Mouse (Mus musculus) adrenal gland, adult (tissue): ENCODE results near the gene Zfp691.

Experiments
- DNase-seq, 2 experiments: peaks; one replicate each; pipeline ENCODE4 v3.0.0; 2022 to 2023; ENCODE audit warnings: low spot score in 1 of 2; ENCODE audit not compliant: inconsistent age in 2 of 2

The Zfp691 gene

GRCm38 (mm10) chr4:119172919-119173650 is 910 bp downstream of the Zfp691 start:
- DNase-seq, result no peak

GRCm38 (mm10) chr4:119167663-119168062 is 6.3 kb downstream of the Zfp691 start:
- DNase-seq, result peak; percentile 80 to 95

- DNase-seq, result no peak
Measured at GRCm38 (mm10) chr4:119167068-119167467, 6.9 kb downstream of the Zfp691 start.

GRCm38 (mm10) chr4:119165916-119166315 is 8.1 kb downstream of the Zfp691 start:
- peak in 1 of 2 experiments; percentile 58 for DNase-seq

GRCm38 (mm10) chr4:119162990-119163389 is 11.0 kb downstream of the Zfp691 start:
- peak in 1 of 2 experiments; percentile 27 for DNase-seq

- DNase-seq, result no peak
Measured at GRCm38 (mm10) chr4:119161358-119161757, 12.6 kb downstream of the Zfp691 start.

- DNase-seq, result no peak
Measured at GRCm38 (mm10) chr4:119157891-119158290, 16.1 kb downstream of the Zfp691 start.

- DNase-seq, result peak; percentile 61 to 90
Measured at GRCm38 (mm10) chr4:119157186-119157585, 16.8 kb downstream of the Zfp691 start.

GRCm38 (mm10) chr4:119148741-119149140 is 25.3 kb downstream of the Zfp691 start:
- no peak for DNase-seq

GRCm38 (mm10) chr4:119147347-119147746 is 26.6 kb downstream of the Zfp691 start:
- no peak for DNase-seq

GRCm38 (mm10) chr4:119146816-119147215 is 27.2 kb downstream of the Zfp691 start:
- DNase-seq, result peak; percentile 58 to 84

GRCm38 (mm10) chr4:119142230-119142871 is 31.6 kb downstream of the Zfp691 start:
- peak; percentile 62 to 81 for DNase-seq

GRCm38 (mm10) chr4:119141191-119141590 is 32.8 kb downstream of the Zfp691 start:
- DNase-seq, result no peak

- DNase-seq, result peak; percentile 34 to 73
Measured at GRCm38 (mm10) chr4:119140126-119140525, 33.9 kb downstream of the Zfp691 start.

GRCm38 (mm10) chr4:119138776-119139175 is 35.2 kb downstream of the Zfp691 start:
- no peak for DNase-seq

GRCm38 (mm10) chr4:119138171-119138570 is 35.8 kb downstream of the Zfp691 start:
- peak; percentile 78 to 85 for DNase-seq

- no peak for DNase-seq
Measured at GRCm38 (mm10) chr4:119137313-119137712, 36.7 kb downstream of the Zfp691 start.

- DNase-seq, result no peak
Measured at GRCm38 (mm10) chr4:119133860-119134259, 40.1 kb downstream of the Zfp691 start.

GRCm38 (mm10) chr4:119133306-119133705 is 40.7 kb downstream of the Zfp691 start:
- DNase-seq, result no peak

- DNase-seq, result no peak
Measured at GRCm38 (mm10) chr4:119131189-119131910, 42.6 kb downstream of the Zfp691 start.

GRCm38 (mm10) chr4:119129096-119129495 is 44.9 kb downstream of the Zfp691 start:
- no peak for DNase-seq

- DNase-seq, result no peak
Measured at GRCm38 (mm10) chr4:119128547-119128946, 45.4 kb downstream of the Zfp691 start.
